Mouse (Mus musculus): ENCODE measurements at regions not wholly inside any gene's neighbourhood (a gene's known extent, or its start where the extent isn't known, plus 50 kb on each side); places are given as distances from the start of the nearest gene placed in this dataset.

GRCm38 (mm10) chr12:110377734-110378133 lies 69.2 kb upstream of the Ppp2r5c start:
- Histone ChIP-seq H3K4me2 (no peak overlapping the region), H3K27ac (ENCODE audit: low read depth) (no peak overlapping the region), H3K27me3 (ENCODE audit: insufficient read depth, low read length) (peaks cover 26% of the 10 kb centered on the region), H3K9ac (no peak overlapping the region), H3K4me1 (ENCODE audit: insufficient read depth) (no peaks in the 10 kb centered on the region), H3K4me3 (ENCODE audit: low read depth, low read length) (no peak overlapping the region), H3K9me3 (ENCODE audit: low read depth, low read length) (no peaks in the 10 kb centered on the region), H3K36me3 (ENCODE audit: insufficient read depth) (no peaks in the 10 kb centered on the region)
- ATAC-seq (ENCODE audit: insufficient read depth) (no peak), DNase-seq (peak; percentile 32)
- peak; percentile 64 for TF ChIP-seq CTCF (IDR thresholded peaks at IDR 0.05; ENCODE audit: low read depth)
- WGBS, result 68% methylated on average over 10 of the region's 10 CpGs

DNA sequence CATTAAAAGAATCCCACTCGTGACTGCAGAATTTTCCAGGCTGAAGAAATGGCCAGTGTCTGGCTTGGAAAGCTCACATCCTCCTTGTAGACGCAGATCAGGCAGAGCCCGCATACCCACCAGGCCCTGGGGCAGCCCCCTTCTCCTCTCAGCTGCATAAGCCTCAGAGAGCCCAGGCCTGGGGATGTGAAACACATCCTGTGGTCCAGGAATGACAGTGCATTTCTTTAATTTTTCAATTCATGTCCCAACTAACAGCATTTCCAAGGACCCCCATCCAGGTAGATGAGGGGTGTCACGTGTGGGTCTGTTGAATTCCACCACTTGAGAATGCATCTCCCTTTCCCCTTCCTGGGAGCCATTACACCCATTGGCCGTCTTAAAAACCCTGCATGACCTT lies 68.6 kb upstream of the Ppp2r5c start:
- Histone ChIP-seq H3K9me3 (ENCODE audit: low read depth, low read length) (no peaks in the 10 kb centered on the region), H3K4me3 (ENCODE audit: low read depth, low read length) (no peak overlapping the region), H3K4me2 (no peak overlapping the region), H3K27ac (ENCODE audit: low read depth) (no peak overlapping the region), H3K9ac (no peak overlapping the region), H3K4me1 (ENCODE audit: insufficient read depth) (no peaks in the 10 kb centered on the region), H3K27me3 (ENCODE audit: insufficient read depth, low read length) (peaks cover 26% of the 10 kb centered on the region), H3K36me3 (ENCODE audit: insufficient read depth) (no peaks in the 10 kb centered on the region)
- ATAC-seq (ENCODE audit: insufficient read depth), result no peak
- no peak for TF ChIP-seq CTCF (IDR thresholded peaks at IDR 0.05; ENCODE audit: low read depth)
- WGBS, result 69% methylated on average over 5 of the region's 5 CpGs
- DNase-seq, result no peak

GRCm38 (mm10) chr12:110379721-110380120 lies 67.2 kb upstream of the Ppp2r5c start:
- H3K9me3 ChIP-seq (ENCODE audit: low read depth, low read length), result no peaks in the 10 kb centered on the region
- H3K4me3 ChIP-seq (ENCODE audit: low read depth, low read length), result no peak overlapping the region
- H3K4me2 ChIP-seq, result no peak overlapping the region
- no peaks in the 10 kb centered on the region for H3K36me3 ChIP-seq (ENCODE audit: insufficient read depth)
- H3K27ac ChIP-seq (ENCODE audit: low read depth), result no peak overlapping the region
- peaks cover 14% of the 10 kb centered on the region for H3K27me3 ChIP-seq (ENCODE audit: insufficient read depth, low read length)
- DNase-seq (no peak), ATAC-seq (ENCODE audit: insufficient read depth) (no peak)
- WGBS, result 55% methylated on average over 12 of the region's 12 CpGs
- TF ChIP-seq CTCF (IDR thresholded peaks at IDR 0.05; ENCODE audit: low read depth), result no peak
- H3K9ac ChIP-seq, result no peak overlapping the region
- H3K4me1 ChIP-seq (ENCODE audit: insufficient read depth), result no peaks in the 10 kb centered on the region

- Histone ChIP-seq H3K9ac (no peak overlapping the region; the same call in 1 of the 2 replicates), H3K27ac (ENCODE audit: low read depth) (no peak overlapping the region), H3K4me3 (ENCODE audit: low read depth, low read length) (no peak overlapping the region), H3K36me3 (ENCODE audit: insufficient read depth) (no peaks in the 10 kb centered on the region), H3K27me3 (ENCODE audit: insufficient read depth, low read length) (peaks cover 4% of the 10 kb centered on the region), H3K9me3 (ENCODE audit: low read depth, low read length) (no peaks in the 10 kb centered on the region), H3K4me2 (no peak overlapping the region), H3K4me1 (ENCODE audit: insufficient read depth) (no peaks in the 10 kb centered on the region)
- ATAC-seq (ENCODE audit: insufficient read depth) (peak; percentile 64; the same call in 1 of the 2 replicates), DNase-seq (peak; percentile 59)
- WGBS, result 41% methylated on average over 25 of the region's 25 CpGs
- no peak for TF ChIP-seq CTCF (IDR thresholded peaks at IDR 0.05; ENCODE audit: low read depth)
Observed at GRCm38 (mm10) chr12:110380831-110381750, 65.8 kb upstream of the Ppp2r5c start.

DNA sequence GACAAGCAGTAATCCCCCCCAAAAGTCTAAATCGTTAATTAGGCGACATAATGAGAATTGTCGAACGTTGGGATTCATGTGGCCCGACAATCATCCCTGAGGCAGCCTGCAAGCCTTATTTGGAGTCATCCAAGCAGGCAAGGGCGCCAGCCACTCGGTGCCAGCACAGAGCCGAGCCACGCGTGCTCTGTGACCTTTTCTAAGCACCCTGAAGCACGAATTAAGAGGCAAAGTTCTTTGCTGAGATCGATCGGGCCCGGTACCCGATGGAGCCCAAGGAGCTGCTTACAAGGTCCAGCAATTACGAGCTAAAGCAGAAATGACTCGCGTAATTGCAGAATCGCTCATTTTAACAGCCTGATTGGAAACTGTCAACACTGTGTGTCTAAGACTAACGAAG lies 61.9 kb upstream of the Ppp2r5c start:
- Histone ChIP-seq H3K27ac (ENCODE audit: low read depth) (no peak overlapping the region), H3K27me3 (ENCODE audit: insufficient read depth, low read length) (no peaks in the 10 kb centered on the region), H3K4me3 (ENCODE audit: low read depth, low read length) (no peak overlapping the region)

DNA sequence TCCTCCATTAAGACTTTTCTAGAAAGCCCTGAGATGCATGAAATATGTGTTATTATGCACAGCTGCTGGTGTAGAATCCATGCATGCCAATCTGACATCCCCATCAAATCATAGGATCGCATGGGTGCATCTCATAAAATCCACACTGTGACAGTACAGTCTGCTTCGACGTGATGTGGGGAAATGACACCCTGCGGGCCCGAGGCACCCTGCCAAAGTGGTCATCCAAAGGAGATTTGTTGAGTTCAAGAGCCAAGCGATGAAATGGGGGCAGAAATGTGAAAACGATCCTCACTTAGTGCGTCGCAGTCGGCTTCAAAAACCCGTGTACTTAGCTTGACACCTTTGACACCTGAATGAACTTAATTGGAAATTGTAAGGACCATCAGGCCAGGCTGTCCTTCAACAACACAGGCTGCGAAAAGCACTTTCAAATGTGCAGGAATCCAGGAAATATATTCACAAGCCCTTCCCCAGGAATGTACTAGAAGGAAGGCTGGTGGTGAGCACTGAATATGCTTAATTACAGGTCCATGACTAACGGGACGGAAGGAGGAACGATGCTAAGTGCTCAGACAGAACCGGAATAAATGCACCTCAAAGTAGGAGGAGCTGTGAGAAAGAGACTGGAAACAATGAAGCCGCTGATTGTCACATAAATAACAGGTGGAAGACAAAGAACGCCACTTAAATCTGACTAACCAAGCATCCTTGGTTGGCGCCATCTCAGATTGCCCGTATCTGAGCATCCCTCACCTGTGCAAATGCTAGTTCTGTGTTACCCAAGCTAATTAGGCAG lies 60.9 kb upstream of the Ppp2r5c start:
- Histone ChIP-seq H3K36me3 (ENCODE audit: insufficient read depth) (no peaks in the 10 kb centered on the region), H3K4me1 (ENCODE audit: insufficient read depth) (no peaks in the 10 kb centered on the region), H3K4me3 (ENCODE audit: low read depth, low read length) (no peak overlapping the region), H3K4me2 (no peak overlapping the region), H3K27ac (ENCODE audit: low read depth) (no peak overlapping the region), H3K9me3 (ENCODE audit: low read depth, low read length) (no peaks in the 10 kb centered on the region), H3K27me3 (ENCODE audit: insufficient read depth, low read length) (no peaks in the 10 kb centered on the region), H3K9ac (no peak overlapping the region)
- 78% methylated on average over 20 of the region's 20 CpGs for WGBS
- ATAC-seq (ENCODE audit: insufficient read depth) (no peak), DNase-seq (no peak)
- TF ChIP-seq CTCF (IDR thresholded peaks at IDR 0.05; ENCODE audit: low read depth), result no peak

More for the DNA sequence above, 61.9 kb upstream of the Ppp2r5c start:
- no peak overlapping the region for H3K4me2 ChIP-seq
- H3K9me3 ChIP-seq (ENCODE audit: low read depth, low read length), result no peaks in the 10 kb centered on the region
- DNase-seq (no peak), ATAC-seq (ENCODE audit: insufficient read depth) (no peak)
- no peak for TF ChIP-seq CTCF (IDR thresholded peaks at IDR 0.05; ENCODE audit: low read depth)
- H3K9ac ChIP-seq, result no peak overlapping the region
- 80% methylated on average over 20 of the region's 20 CpGs for WGBS
- no peaks in the 10 kb centered on the region for H3K36me3 ChIP-seq (ENCODE audit: insufficient read depth)
- H3K4me1 ChIP-seq (ENCODE audit: insufficient read depth), result no peaks in the 10 kb centered on the region

DNA sequence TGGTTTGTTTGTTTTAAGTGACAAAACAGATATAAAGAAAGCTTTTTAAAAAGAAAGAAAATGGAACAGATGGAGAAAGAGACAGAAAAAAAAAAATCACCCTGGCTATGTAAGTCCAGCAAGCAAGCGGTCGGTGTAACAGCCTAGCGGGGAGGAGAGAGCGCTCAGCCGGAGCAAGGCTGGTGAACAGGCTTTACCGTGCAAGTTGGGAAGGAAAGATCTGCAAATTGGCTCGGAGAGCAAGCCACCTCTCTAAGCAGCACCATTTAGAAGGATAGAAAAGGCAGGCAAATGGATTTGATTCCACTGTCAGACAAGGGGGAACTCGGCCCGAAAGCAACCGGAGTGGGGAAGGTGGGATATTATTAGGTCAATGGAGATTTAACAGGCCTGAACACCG lies 59.9 kb upstream of the Ppp2r5c start:
- H3K27me3 ChIP-seq (ENCODE audit: insufficient read depth, low read length), result no peaks in the 10 kb centered on the region
- ATAC-seq (ENCODE audit: insufficient read depth), result no peak
- H3K36me3 ChIP-seq (ENCODE audit: insufficient read depth), result no peaks in the 10 kb centered on the region
- H3K4me2 ChIP-seq, result no peak overlapping the region
- H3K27ac ChIP-seq (ENCODE audit: low read depth), result no peak overlapping the region
- WGBS, result 76% methylated on average over 11 of the region's 11 CpGs
- no peak overlapping the region for H3K4me3 ChIP-seq (ENCODE audit: low read depth, low read length)
- H3K9ac ChIP-seq, result no peak overlapping the region
- no peaks in the 10 kb centered on the region for H3K9me3 ChIP-seq (ENCODE audit: low read depth, low read length)
- no peak for DNase-seq
- TF ChIP-seq CTCF (IDR thresholded peaks at IDR 0.05; ENCODE audit: low read depth), result no peak
- no peaks in the 10 kb centered on the region for H3K4me1 ChIP-seq (ENCODE audit: insufficient read depth)
